In the genomic region with DNA sequence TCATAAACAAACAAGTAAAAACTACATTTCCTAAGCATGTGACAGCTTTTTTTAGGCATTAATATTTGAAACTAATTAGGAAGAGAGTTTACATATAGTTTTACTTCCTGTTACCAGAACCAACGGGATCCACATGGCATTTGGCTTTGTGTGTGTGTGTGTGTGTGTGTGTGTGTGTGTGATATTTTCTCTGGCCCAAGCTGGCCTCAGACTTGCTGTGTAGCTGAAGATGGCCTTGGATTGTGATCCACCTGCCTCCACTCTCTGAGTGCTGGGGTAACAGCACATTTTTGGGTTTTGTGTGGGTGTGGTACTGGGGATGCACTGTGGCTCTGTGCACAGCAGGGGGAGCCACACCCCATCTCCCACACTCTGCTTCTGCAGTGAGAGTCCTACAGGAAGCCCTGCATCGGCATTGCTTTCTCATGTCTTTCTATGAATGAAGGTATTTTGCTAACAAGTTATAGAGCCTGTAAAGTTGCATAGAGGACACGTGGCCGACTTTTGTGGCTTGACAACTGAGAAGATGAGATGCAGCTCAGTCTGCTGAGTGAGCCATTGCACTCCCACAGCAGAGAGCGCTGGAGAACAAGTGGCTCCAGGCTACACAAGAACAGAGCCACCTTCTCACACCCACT, we compare ENCODE assay signal across 9 mouse cellular contexts. TPM values are rescaled to one million over a fixed set of nuclear protein-coding genes. Genes with fewer than 3 reads are reported as not detected.
DNase-seq lines count a peak whose midpoint lies in the region; ATAC-seq and TF ChIP-seq lines count a peak whose summit lies in the region.
"Had no signal": no experiment of that assay in that cellular context is flagged by ENCODE, and none has a peak within 500 bp of the region (broad histone marks: within the 10 kb centered on the region; RNA-seq: fewer than 3 reads in every experiment).

No protein-coding gene starts in this region.

- intact Hi-C loops in heart, postnatal 10 days (cut with DNase I), result loop anchor here (2.0 to 10.0 kb wide), 3 partner anchors 61 to 394 kb away; no protein-coding TSS in a partner anchor

- no peaks in the 10 kb centered on the region for H3K27me3 ChIP-seq in ES-Bruce4 (ENCODE audit: control insufficient read depth, insufficient read depth, low read length, poor library complexity, severe bottlenecking)
- H3K27me3 ChIP-seq in embryonic facial prominence, embryonic 12.5 days, result no peaks in the 10 kb centered on the region
- H3K27me3 ChIP-seq: limb, embryonic 15.5 days had no signal

- TF ChIP-seq CTCF in ES-Bruce4 (IDR thresholded peaks at IDR 0.05; ENCODE audit: low read depth, low read length), result peak; percentile 88
- peak; percentile 93 for TF ChIP-seq CTCF in layer of hippocampus, adult 2 months (conservative IDR thresholded peaks at IDR 0.05)

- H3K4me3 ChIP-seq in ES-Bruce4 (ENCODE audit: low read depth, low read length), result no peak overlapping the region
- no peak overlapping the region for H3K4me3 ChIP-seq in embryonic facial prominence, embryonic 12.5 days
- H3K4me3 ChIP-seq in layer of hippocampus, adult 2 months, result no peak overlapping the region
- H3K4me3 ChIP-seq: limb, embryonic 15.5 days had no signal

- no peak for TF ChIP-seq POLR2A in ES-Bruce4 (IDR thresholded peaks at IDR 0.05; ENCODE audit: insufficient read depth, low read length)

- H3K27ac ChIP-seq in ES-Bruce4 (ENCODE audit: insufficient read depth, low read length), result no peak overlapping the region
- H3K27ac ChIP-seq in embryonic facial prominence, embryonic 12.5 days, result no peak overlapping the region
- peak overlapping the region; percentile 47; the same call in 1 of the 2 replicates for H3K27ac ChIP-seq in layer of hippocampus, adult 2 months
- H3K27ac ChIP-seq: limb, embryonic 15.5 days had no signal

- H3K36me3 ChIP-seq in ES-Bruce4 (ENCODE audit: control insufficient read depth, insufficient read depth, low read length, poor library complexity, severe bottlenecking), result no peaks in the 10 kb centered on the region
- peaks cover 12% of the 10 kb centered on the region; the same call in 1 of the 2 replicates for H3K36me3 ChIP-seq in embryonic facial prominence, embryonic 12.5 days

- no peak for TF ChIP-seq EP300 in ES-Bruce4 (IDR thresholded peaks at IDR 0.05; ENCODE audit: insufficient read depth, low read depth, low read length)

- no peak overlapping the region for H3K9ac ChIP-seq in ES-Bruce4 (ENCODE audit: low read depth, poor library complexity, severe bottlenecking)
- H3K9ac ChIP-seq in embryonic facial prominence, embryonic 12.5 days, result no peak overlapping the region
- H3K9ac ChIP-seq: limb, embryonic 15.5 days had no signal

- 0 out of 2 replicates have a peak, but pooled peaks have one; percentile 35 for ATAC-seq in embryonic facial prominence, embryonic 12.5 days (ENCODE audit: insufficient number of reproducible peaks, insufficient read depth, low FRiP score, low TSS enrichment)

- H3K4me2 ChIP-seq in embryonic facial prominence, embryonic 12.5 days (replicated peaks), result no peak overlapping the region
- H3K4me2 ChIP-seq: limb, embryonic 15.5 days had no signal

- WGBS in embryonic facial prominence, embryonic 12.5 days, result 63% methylated on average over 5 of the region's 5 CpGs

- no peaks in the 10 kb centered on the region for H3K4me1 ChIP-seq in ES-Bruce4 (ENCODE audit: control insufficient read depth, insufficient read depth, low read length)
- no peaks in the 10 kb centered on the region for H3K4me1 ChIP-seq in embryonic facial prominence, embryonic 12.5 days
- H3K4me1 ChIP-seq: limb, embryonic 15.5 days had no signal

- peak; percentile 67 for DNase-seq in adrenal gland, postnatal 25 days
- DNase-seq in heart, postnatal 10 days, result peak; percentile 65 to 74
- peak; percentile 69 to 73 for DNase-seq in layer of hippocampus, adult 2 months (ENCODE audit: low spot score in 2 of 2)
- peak; percentile 71 for DNase-seq in lung, postnatal 10 days
- DNase-seq in retina, adult 2 months (ENCODE audit: low read depth, low spot score), result peak; percentile 16
- DNase-seq in urinary bladder, adult 2 months (ENCODE audit: low spot score), result peak; percentile 39

- H3K9me3 ChIP-seq in ES-Bruce4 (replicated peaks; ENCODE audit: control insufficient read depth, insufficient read depth, low read length, poor library complexity, severe bottlenecking), result peaks cover 5% of the 10 kb centered on the region; the same call in 1 of the 2 replicates
- H3K9me3 ChIP-seq in embryonic facial prominence, embryonic 12.5 days, result no peaks in the 10 kb centered on the region
- H3K9me3 ChIP-seq: limb, embryonic 15.5 days had no signal

RNA-seq across cellular contexts. Expression of a gene that starts 43.3 kb away (rescaled TPM):
- polyA plus RNA-seq in ES-Bruce4 (2011; ENCODE audit: insufficient read depth, insufficient read length, low read depth, missing spikeins), result 0.30 and 0.78 TPM in 2 replicates
- not detected in 2 replicates for total RNA-seq in adrenal gland, postnatal 25 days (2021)
- 1.8 and 1.9 TPM in 2 replicates for polyA plus RNA-seq in embryonic facial prominence, embryonic 12.5 days (2016; fragmentation: Nextera tagmentation; extraction: Ambion mirVana)
- not detected for total RNA-seq in heart, postnatal 10 days (2021)
- 10 to 100 TPM; 14.0 to 16.3 TPM for total RNA-seq in layer of hippocampus, adult 2 months (2021)
- 0.10 and 0.18 TPM in 2 replicates for polyA plus RNA-seq in urinary bladder, adult 2 months (2012; rRNA removed)

Comparison
In these comparisons a context has a peak if more than half of its experiments do, and no peak if none do; other contexts are left out.
1. DNase-seq: peak in every context shown above with its lines; median percentile 71 in layer of hippocampus, adult 2 months; 71 in lung, postnatal 10 days; 70 in heart, postnatal 10 days; 67 in adrenal gland, postnatal 25 days; 39 in urinary bladder, adult 2 months; 16 in retina, adult 2 months.
2. RNA of a gene that starts 43.3 kb away (total RNA-seq): 14.0 to 16.3 TPM in layer of hippocampus, adult 2 months; not detected in heart, postnatal 10 days and not detected in adrenal gland, postnatal 25 days; every median in the first group is over 10 times any median in the second.